Mouse (Mus musculus) lung, embryonic 14.5 days (tissue): ENCODE measurements around the gene Klhl40. TPM values are rescaled to one million over a fixed set of nuclear protein-coding genes. Genes with fewer than 3 reads are reported as not detected.

Experiments
- ATAC-seq: fragments of 200-750 bp; cut with Nextera tagmentation; 2 replicates; pipeline ENCODE4 v1.8.0; 2017; ENCODE audit warnings: mild to moderate bottlenecking, moderate TSS enrichment, moderate library complexity; ENCODE audit not compliant: insufficient read depth
- DNase-seq: peaks from one replicate; pipeline ENCODE4 v3.0.0-alpha.2; 2015
- H3K27ac ChIP-seq: fragments of 300-500 bp; sonication (generic); 2 replicates; pipeline ENCODE4 v1.5.1; 2014; ENCODE audit warnings: low read depth, mild to moderate bottlenecking, moderate library complexity
- H3K27me3 ChIP-seq: fragments of 300-500 bp; sonication (generic); 2 replicates; pipeline ENCODE4 v1.6.1; 2014; ENCODE audit warnings: low read length, control low read depth; ENCODE audit not compliant: insufficient read depth
- H3K36me3 ChIP-seq: fragments of 300-500 bp; sonication (generic); 2 replicates; pipeline ENCODE4 v1.6.1; 2014; ENCODE audit warnings: control low read depth; ENCODE audit not compliant: insufficient read depth
- H3K4me1 ChIP-seq: fragments of 300-500 bp; sonication (generic); 2 replicates; pipeline ENCODE4 v1.6.1; 2014; ENCODE audit warnings: antibody characterized with exemption, control low read depth; ENCODE audit not compliant: insufficient read depth
- H3K4me2 ChIP-seq: fragments of 300-500 bp; sonication (generic); 2 replicates; pipeline ENCODE4 v1.6.1; 2014; ENCODE audit warnings: mild to moderate bottlenecking
- H3K4me3 ChIP-seq: fragments of 300-500 bp; sonication (generic); 2 replicates; pipeline ENCODE4 v1.5.1; 2014; ENCODE audit warnings: low read depth, low read length
- H3K9ac ChIP-seq: fragments of 300-500 bp; sonication (generic); 2 replicates; pipeline ENCODE4 v1.6.1; 2014
- H3K9me3 ChIP-seq: fragments of 300-500 bp; sonication (generic); 2 replicates; pipeline ENCODE4 v1.6.1; 2016; ENCODE audit warnings: low read depth, low read length, control low read depth
- CTCF ChIP-seq: IDR thresholded peaks from 2 replicates; pipeline ENCODE4 v1.5.1; 2016; ENCODE audit warnings: antibody characterized with exemption, low read depth
- WGBS: fragments of 180-500 bp; shearing (Covaris S2); extraction: QIAGEN DNeasy Blood & Tissue Kit; methylation state at CpG from one replicate; pipeline ENCODE4 v1.1.7; 2014; 5-methylcytosine and 5-hydroxymethylcytosine counted together
- polyA plus RNA-seq: library from polyadenylated mRNA; unstranded; fragments of >200 nt; fragmentation: Nextera tagmentation; extraction: Ambion mirVana; gene quantifications from 2 replicates; pipeline ENCODE4 v1.2.1, GENCODE M21; 2014

The Klhl40 gene
- polyA plus RNA-seq, 1 experiment from 2014 or later: 0.17 TPM

DNA sequence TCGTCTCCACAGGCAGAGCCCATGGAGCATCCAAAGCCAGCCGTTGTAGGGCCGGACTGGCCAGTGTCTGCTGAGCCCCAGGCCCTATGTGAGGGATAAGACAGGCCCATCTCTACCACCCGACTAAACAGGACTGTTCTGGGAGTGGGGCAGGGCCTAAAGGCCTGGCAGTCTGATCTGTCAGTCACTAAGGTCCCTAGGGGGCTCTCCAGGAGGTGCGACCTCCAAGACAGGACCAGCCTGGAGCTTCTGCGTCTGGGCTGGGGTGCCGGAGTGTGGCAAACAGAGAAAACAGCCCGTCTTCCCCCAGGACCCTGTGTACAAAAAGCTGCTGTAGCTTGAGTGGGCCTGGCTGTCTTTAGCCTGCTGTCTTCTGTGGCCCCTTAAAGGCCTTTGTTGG, 15.6 kb upstream of the Klhl40 start:
- Histone ChIP-seq H3K9me3 (no peaks in the 10 kb centered on the region), H3K27ac (no peak overlapping the region), H3K4me2 (0 out of 2 replicates have a peak overlapping the region, but pooled peaks have one; percentile 1), H3K4me3 (no peak overlapping the region), H3K4me1 (0 out of 2 replicates have a peak, but pooled peaks cover 8% of the 10 kb centered on the region), H3K27me3 (no peaks in the 10 kb centered on the region), H3K36me3 (peaks cover 46% of the 10 kb centered on the region), H3K9ac (no peak overlapping the region)
- no peak for DNase-seq
- ATAC-seq: no peak
- 62% methylated on average over 8 of the region's 8 CpGs for WGBS
- TF ChIP-seq CTCF: no peak

DNA sequence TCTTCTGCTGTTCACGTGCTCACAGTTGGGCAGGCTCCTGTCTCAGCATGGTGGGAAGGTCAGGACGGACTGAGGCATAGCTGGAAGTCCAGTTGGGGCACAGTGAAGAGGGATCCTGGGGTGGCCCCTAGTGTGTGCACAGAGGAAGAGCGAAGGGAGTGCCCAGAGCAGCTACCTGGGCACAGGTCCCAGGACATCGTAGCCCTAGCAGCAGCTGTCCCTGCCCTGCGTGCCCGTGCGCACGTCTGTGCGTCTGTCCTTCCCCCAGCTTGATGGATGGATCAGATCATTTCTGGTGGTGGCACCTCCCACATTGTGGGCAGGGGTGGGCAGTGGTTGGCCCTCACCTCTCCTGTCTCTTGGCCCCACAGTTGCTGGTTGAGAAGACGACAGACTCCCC, 15.2 kb upstream of the Klhl40 start:
- no peak for DNase-seq
- H3K4me3 ChIP-seq: no peak overlapping the region
- no peak for ATAC-seq
- H3K27me3 ChIP-seq: no peaks in the 10 kb centered on the region
- no peaks in the 10 kb centered on the region for H3K9me3 ChIP-seq
- TF ChIP-seq CTCF: no peak
- no peak overlapping the region for H3K27ac ChIP-seq
- H3K4me2 ChIP-seq: no peak overlapping the region
- WGBS: 84% methylated on average over 10 of the region's 10 CpGs
- no peak overlapping the region for H3K9ac ChIP-seq
- H3K36me3 ChIP-seq: peaks cover 47% of the 10 kb centered on the region
- 0 out of 2 replicates have a peak, but pooled peaks cover 8% of the 10 kb centered on the region for H3K4me1 ChIP-seq

DNA sequence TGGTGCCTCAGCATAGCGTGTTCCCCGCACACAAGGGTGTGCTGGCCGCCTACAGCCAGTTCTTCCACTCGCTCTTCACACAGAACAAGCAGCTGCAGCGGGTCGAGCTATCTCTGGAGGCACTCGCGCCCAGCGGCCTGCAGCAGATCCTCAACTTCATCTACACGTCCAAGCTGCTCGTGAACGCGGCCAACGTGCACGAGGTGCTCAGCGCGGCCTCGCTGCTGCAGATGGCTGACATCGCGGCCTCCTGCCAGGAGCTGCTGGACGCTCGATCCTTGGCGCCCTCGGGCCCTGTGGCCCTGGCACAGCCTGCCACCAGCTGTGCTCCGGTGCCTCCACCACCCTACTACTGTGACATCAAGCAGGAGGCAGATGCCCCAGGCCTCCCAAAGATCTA, 14.6 kb upstream of the Klhl40 start:
- Histone ChIP-seq H3K4me2 (no peak overlapping the region), H3K9ac (no peak overlapping the region), H3K9me3 (no peaks in the 10 kb centered on the region), H3K27ac (no peak overlapping the region), H3K4me1 (0 out of 2 replicates have a peak, but pooled peaks cover 8% of the 10 kb centered on the region), H3K27me3 (no peaks in the 10 kb centered on the region), H3K4me3 (no peak overlapping the region), H3K36me3 (peaks cover 53% of the 10 kb centered on the region)
- ATAC-seq (no peak), DNase-seq (no peak)
- TF ChIP-seq CTCF: no peak
- WGBS: 84% methylated on average over 25 of the region's 25 CpGs

DNA sequence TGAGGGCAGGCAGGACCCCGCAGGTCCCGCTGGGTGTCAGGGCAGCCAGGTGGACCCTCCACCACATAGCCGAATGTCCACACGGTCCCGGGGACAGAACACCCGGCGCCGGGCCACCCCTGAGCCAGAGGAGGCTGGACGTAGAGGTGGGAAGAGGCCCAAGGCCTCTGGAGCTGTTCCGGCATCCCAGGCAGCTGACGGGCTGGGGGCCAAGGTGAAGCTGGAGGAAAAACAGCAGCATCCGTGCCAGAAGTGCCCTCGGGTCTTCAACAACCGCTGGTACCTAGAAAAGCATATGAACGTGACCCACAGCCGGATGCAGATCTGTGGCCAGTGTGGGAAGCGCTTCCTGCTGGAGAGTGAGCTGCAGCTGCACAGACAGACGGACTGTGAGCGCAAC, 13.7 kb upstream of the Klhl40 start:
- Histone ChIP-seq H3K4me3 (no peak overlapping the region), H3K4me1 (0 out of 2 replicates have a peak, but pooled peaks cover 3% of the 10 kb centered on the region), H3K9me3 (no peaks in the 10 kb centered on the region), H3K9ac (no peak overlapping the region), H3K36me3 (peaks cover 62% of the 10 kb centered on the region), H3K27me3 (no peaks in the 10 kb centered on the region), H3K4me2 (no peak overlapping the region), H3K27ac (no peak overlapping the region)
- ATAC-seq (no peak), DNase-seq (no peak)
- 81% methylated on average over 19 of the region's 19 CpGs for WGBS
- no peak for TF ChIP-seq CTCF

DNA sequence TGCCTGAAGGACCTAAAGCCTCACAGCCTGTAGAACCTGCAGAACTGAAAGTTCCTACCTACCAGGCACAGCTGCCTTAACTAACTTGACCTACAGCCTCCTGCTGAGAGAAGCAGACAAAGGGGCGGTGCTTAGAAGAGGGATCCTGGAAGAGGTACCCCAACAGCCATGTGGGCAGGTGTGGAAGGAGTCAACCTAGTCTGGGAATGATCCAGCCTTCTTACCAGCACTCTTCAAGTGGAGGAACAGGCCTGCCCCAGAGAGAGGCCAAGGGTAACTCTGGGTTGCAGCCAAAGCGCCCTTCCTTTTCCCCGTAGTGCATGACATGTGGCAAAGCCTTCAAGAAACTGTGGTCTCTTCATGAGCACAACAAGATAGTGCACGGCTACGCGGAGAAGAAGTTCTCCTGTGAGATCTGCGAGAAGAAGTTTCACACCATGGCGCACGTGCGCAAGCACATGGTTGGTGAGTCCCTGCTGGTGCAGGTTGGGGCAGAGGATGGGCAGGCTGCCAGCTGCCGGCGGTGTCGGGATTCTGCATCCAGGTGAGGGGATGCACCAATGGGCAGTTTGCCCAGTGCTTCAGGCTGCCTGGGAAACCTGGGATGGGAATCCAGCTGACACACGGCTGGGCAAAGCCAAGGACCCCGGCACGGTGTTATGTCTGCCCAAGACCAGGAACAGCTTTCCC, 12.1 kb upstream of the Klhl40 start:
- DNase-seq (peak; percentile 15), ATAC-seq (no peak)
- 81% methylated on average over 16 of the region's 16 CpGs for WGBS
- Histone ChIP-seq H3K36me3 (peaks cover 69% of the 10 kb centered on the region), H3K27ac (no peak overlapping the region), H3K4me2 (no peak overlapping the region), H3K9me3 (no peaks in the 10 kb centered on the region), H3K27me3 (no peaks in the 10 kb centered on the region), H3K4me3 (no peak overlapping the region), H3K9ac (no peak overlapping the region), H3K4me1 (0 out of 2 replicates have a peak, but pooled peaks cover 3% of the 10 kb centered on the region)
- TF ChIP-seq CTCF: no peak

DNA sequence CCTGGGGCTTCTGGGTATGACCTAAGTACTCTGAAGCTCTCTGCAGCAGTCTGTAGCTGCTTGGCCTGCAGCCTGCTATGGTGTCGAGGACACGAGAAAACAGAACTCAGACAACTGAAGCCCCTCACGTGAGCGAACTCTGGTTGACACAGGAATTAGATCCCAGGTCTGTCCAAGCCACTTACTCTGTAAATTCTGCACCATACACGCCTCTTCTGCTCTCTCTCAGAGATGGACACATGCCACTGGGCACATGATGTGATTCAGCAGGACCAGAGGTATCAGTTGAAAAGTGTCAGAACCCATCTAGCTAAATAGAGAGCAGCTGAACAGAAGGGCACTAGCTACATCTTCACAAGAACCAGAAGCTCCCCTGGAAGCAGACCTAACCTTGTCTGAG, 5.0 kb upstream of the Klhl40 start:
- Histone ChIP-seq H3K4me3 (no peak overlapping the region), H3K36me3 (peaks cover 20% of the 10 kb centered on the region), H3K9me3 (no peaks in the 10 kb centered on the region), H3K27ac (no peak overlapping the region), H3K4me1 (no peaks in the 10 kb centered on the region), H3K9ac (no peak overlapping the region), H3K27me3 (peaks cover 10% of the 10 kb centered on the region; the same call in 1 of the 2 replicates), H3K4me2 (no peak overlapping the region)
- TF ChIP-seq CTCF: no peak
- 45% methylated on average over 5 of the region's 5 CpGs for WGBS
- DNase-seq: no peak
- no peak for ATAC-seq

DNA sequence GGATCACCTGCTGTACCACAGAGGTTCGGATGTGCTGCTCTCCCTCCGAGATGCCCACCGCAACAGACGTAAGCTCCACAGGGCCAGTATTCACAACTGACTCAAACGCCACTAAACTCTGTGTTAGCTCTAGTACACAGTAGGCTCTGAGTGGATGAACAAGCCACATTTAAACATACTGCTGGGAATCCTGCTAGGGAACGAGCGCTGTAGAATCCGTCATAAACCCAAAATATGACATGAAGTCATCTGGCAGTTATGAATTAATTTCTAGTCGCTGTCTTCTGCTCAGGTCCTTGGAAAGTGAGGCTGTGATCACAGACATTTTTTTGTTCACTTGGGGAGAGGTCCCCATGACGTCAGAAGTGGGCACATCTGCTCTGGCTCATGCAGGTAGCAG, 1.5 kb upstream of the Klhl40 start:
- DNase-seq (no peak), ATAC-seq (no peak)
- Histone ChIP-seq H3K4me3 (no peak overlapping the region), H3K4me2 (no peak overlapping the region), H3K9me3 (no peaks in the 10 kb centered on the region), H3K36me3 (no peaks in the 10 kb centered on the region), H3K4me1 (0 out of 2 replicates have a peak, but pooled peaks cover 5% of the 10 kb centered on the region), H3K27ac (no peak overlapping the region), H3K9ac (no peak overlapping the region), H3K27me3 (peaks cover 30% of the 10 kb centered on the region)
- whole genome bisulfite sequencing: 79% methylated on average over 10 of the region's 10 CpGs
- no peak for TF ChIP-seq CTCF
